Mouse (Mus musculus): Measurements from ENCODE around the gene Cldn11.

- no peak for TF ChIP-seq CTCF (IDR thresholded peaks at IDR 0.05)
- TF ChIP-seq EP300 (IDR thresholded peaks at IDR 0.05; ENCODE audit: insufficient read depth, low read depth, low read length), result no peak
These were observed 8.1 kb upstream of the Cldn11 start for GRCm38 (mm10) chr3:31141621-31142020.

Data from heart, adult 2 months (tissue).